Mouse (Mus musculus): ENCODE measurements around the gene Dnph1. TPM values are rescaled to one million over a fixed set of nuclear protein-coding genes. Genes with fewer than 3 reads are reported as not detected.

Gene Dnph1
- polyA plus RNA-seq, 1 experiment from 2014 or later = 47.7 TPM

GRCm38 (mm10) chr17:46505617-46506016 lies 9.1 kb downstream of the Dnph1 start:
- no peaks in the 10 kb centered on the region for H3K4me1 ChIP-seq
- no peak overlapping the region for H3K27ac ChIP-seq
- H3K36me3 ChIP-seq = no peaks in the 10 kb centered on the region
- no peak overlapping the region for H3K9ac ChIP-seq
- WGBS = 78% methylated on average over 3 of the region's 3 CpGs
- no peak overlapping the region for H3K4me3 ChIP-seq (replicated peaks)
- no peaks in the 10 kb centered on the region for H3K27me3 ChIP-seq (replicated peaks)
- no peak overlapping the region for H3K4me2 ChIP-seq
- ATAC-seq (ENCODE audit: insufficient read depth, low FRiP score, low read depth) = no peak
- no peaks in the 10 kb centered on the region for H3K9me3 ChIP-seq

- WGBS = 50% methylated on average over 11 of the region's 11 CpGs
- no peak for ATAC-seq (ENCODE audit: insufficient read depth, low FRiP score, low read depth)
- no peaks in the 10 kb centered on the region for H3K36me3 ChIP-seq
These were observed 14.7 kb downstream of the Dnph1 start for GRCm38 (mm10) chr17:46511059-46511710.

GRCm38 (mm10) chr17:46513329-46513728 lies 16.8 kb downstream of the Dnph1 start:
- Histone ChIP-seq H3K4me2 (no peak overlapping the region), H3K4me3 (replicated peaks) (no peak overlapping the region), H3K9ac (no peak overlapping the region), H3K4me1 (no peaks in the 10 kb centered on the region), H3K9me3 (no peaks in the 10 kb centered on the region), H3K27me3 (replicated peaks) (no peaks in the 10 kb centered on the region), H3K36me3 (no peaks in the 10 kb centered on the region), H3K27ac (no peak overlapping the region)
- WGBS = 60% methylated on average over 2 of the region's 2 CpGs
- no peak for ATAC-seq (ENCODE audit: insufficient read depth, low FRiP score, low read depth)

More at GRCm38 (mm10) chr17:46511059-46511710, 14.7 kb downstream of the Dnph1 start:
- no peaks in the 10 kb centered on the region for H3K4me1 ChIP-seq
- no peak overlapping the region for H3K4me2 ChIP-seq
- H3K4me3 ChIP-seq (replicated peaks) = no peak overlapping the region
- no peaks in the 10 kb centered on the region for H3K9me3 ChIP-seq
- no peaks in the 10 kb centered on the region for H3K27me3 ChIP-seq (replicated peaks)
- H3K27ac ChIP-seq = no peak overlapping the region
- 0 out of 2 replicates have a peak overlapping the region, but pooled peaks have one; percentile 22 for H3K9ac ChIP-seq

- Histone ChIP-seq H3K9me3 (no peaks in the 10 kb centered on the region), H3K27ac (no peak overlapping the region), H3K4me2 (peak overlapping the region; percentile 42), H3K27me3 (replicated peaks) (no peaks in the 10 kb centered on the region; the same call in 1 of the 2 replicates), H3K4me3 (replicated peaks) (peak overlapping the region; percentile 16), H3K4me1 (0 out of 2 replicates have a peak, but pooled peaks cover 7% of the 10 kb centered on the region), H3K36me3 (no peaks in the 10 kb centered on the region), H3K9ac (no peak overlapping the region)
- no peak for ATAC-seq (ENCODE audit: insufficient read depth, low FRiP score, low read depth)
- WGBS = 56% methylated on average over 10 of the region's 10 CpGs
These were observed 23.5 kb downstream of the Dnph1 start for GRCm38 (mm10) chr17:46519971-46520370.

GRCm38 (mm10) chr17:46520385-46520979 lies 24.0 kb downstream of the Dnph1 start:
- no peak overlapping the region for H3K9ac ChIP-seq

GRCm38 (mm10) chr17:46521174-46521573 lies 24.7 kb downstream of the Dnph1 start:
- no peaks in the 10 kb centered on the region for H3K36me3 ChIP-seq
- no peak for ATAC-seq (ENCODE audit: insufficient read depth, low FRiP score, low read depth)
- 0 out of 2 replicates have a peak, but pooled peaks cover 7% of the 10 kb centered on the region for H3K4me1 ChIP-seq
- no peaks in the 10 kb centered on the region; the same call in 1 of the 2 replicates for H3K27me3 ChIP-seq (replicated peaks)
- H3K9ac ChIP-seq = no peak overlapping the region
- 69% methylated on average over 9 of the region's 9 CpGs for WGBS
- peak overlapping the region; percentile 42 for H3K4me2 ChIP-seq
- no peak overlapping the region for H3K27ac ChIP-seq
- H3K9me3 ChIP-seq = no peaks in the 10 kb centered on the region
- H3K4me3 ChIP-seq (replicated peaks) = 0 out of 2 replicates have a peak overlapping the region, but pooled peaks have one; percentile 16

More at GRCm38 (mm10) chr17:46520385-46520979, 24.0 kb downstream of the Dnph1 start:
- Histone ChIP-seq H3K4me3 (replicated peaks) (peak overlapping the region; percentile 16), H3K36me3 (no peaks in the 10 kb centered on the region), H3K27ac (no peak overlapping the region), H3K4me2 (peak overlapping the region; percentile 42), H3K4me1 (0 out of 2 replicates have a peak, but pooled peaks cover 7% of the 10 kb centered on the region), H3K27me3 (replicated peaks) (no peaks in the 10 kb centered on the region; the same call in 1 of the 2 replicates), H3K9me3 (no peaks in the 10 kb centered on the region)
- WGBS = 30% methylated on average over 25 of the region's 25 CpGs
- ATAC-seq (ENCODE audit: insufficient read depth, low FRiP score, low read depth) = peak; percentile 38; the same call in 1 of the 2 replicates

GRCm38 (mm10) chr17:46521963-46522668 lies 25.6 kb downstream of the Dnph1 start:
- 40% methylated on average over 24 of the region's 24 CpGs for WGBS
- Histone ChIP-seq H3K36me3 (no peaks in the 10 kb centered on the region), H3K4me2 (no peak overlapping the region), H3K4me1 (0 out of 2 replicates have a peak, but pooled peaks cover 7% of the 10 kb centered on the region), H3K9ac (no peak overlapping the region), H3K27ac (no peak overlapping the region), H3K4me3 (replicated peaks) (no peak overlapping the region), H3K27me3 (replicated peaks) (no peaks in the 10 kb centered on the region; the same call in 1 of the 2 replicates), H3K9me3 (no peaks in the 10 kb centered on the region)
- ATAC-seq (ENCODE audit: insufficient read depth, low FRiP score, low read depth) = no peak

- Histone ChIP-seq H3K9me3 (no peaks in the 10 kb centered on the region), H3K4me3 (replicated peaks) (no peak overlapping the region), H3K36me3 (no peaks in the 10 kb centered on the region), H3K9ac (no peak overlapping the region), H3K4me2 (no peak overlapping the region), H3K27ac (no peak overlapping the region), H3K4me1 (0 out of 2 replicates have a peak, but pooled peaks cover 7% of the 10 kb centered on the region), H3K27me3 (replicated peaks) (no peaks in the 10 kb centered on the region; the same call in 1 of the 2 replicates)
- ATAC-seq (ENCODE audit: insufficient read depth, low FRiP score, low read depth) = no peak
- 65% methylated on average over 10 of the region's 10 CpGs for WGBS
These were observed 28.6 kb downstream of the Dnph1 start for GRCm38 (mm10) chr17:46525065-46525464.

- Histone ChIP-seq H3K27me3 (replicated peaks) (no peaks in the 10 kb centered on the region; the same call in 1 of the 2 replicates), H3K4me2 (no peak overlapping the region), H3K36me3 (no peaks in the 10 kb centered on the region), H3K9ac (no peak overlapping the region), H3K27ac (no peak overlapping the region), H3K4me3 (replicated peaks) (no peak overlapping the region), H3K4me1 (0 out of 2 replicates have a peak, but pooled peaks cover 4% of the 10 kb centered on the region), H3K9me3 (no peaks in the 10 kb centered on the region)
- 43% methylated on average over 12 of the region's 12 CpGs for WGBS
- peak; percentile 68 for ATAC-seq (ENCODE audit: insufficient read depth, low FRiP score, low read depth)
These were observed 29.2 kb downstream of the Dnph1 start for GRCm38 (mm10) chr17:46525579-46526307.

- Histone ChIP-seq H3K27ac (no peak overlapping the region), H3K4me1 (peaks cover 25% of the 10 kb centered on the region), H3K9me3 (no peaks in the 10 kb centered on the region), H3K4me2 (no peak overlapping the region), H3K4me3 (replicated peaks) (no peak overlapping the region), H3K27me3 (replicated peaks) (no peaks in the 10 kb centered on the region), H3K9ac (no peak overlapping the region), H3K36me3 (peaks cover 8% of the 10 kb centered on the region; the same call in 1 of the 2 replicates)
- 84% methylated on average over 12 of the region's 12 CpGs for WGBS
- ATAC-seq (ENCODE audit: insufficient read depth, low FRiP score, low read depth) = no peak
These were observed 47.1 kb downstream of the Dnph1 start for GRCm38 (mm10) chr17:46543661-46544060.

All from stomach, embryonic 15.5 days (tissue).